Mouse (Mus musculus) forebrain, postnatal 0 days (tissue): ENCODE data around the gene Acyp1. TPM values are rescaled to one million over a fixed set of nuclear protein-coding genes. Genes with fewer than 3 reads are reported as not detected.

Source experiments
- ATAC-seq: fragments of 200-750 bp; cut with Nextera tagmentation; 2 replicates; pipeline ENCODE4 v1.8.0; 2017; ENCODE audit warnings: mild to moderate bottlenecking, moderate library complexity
- DNase-seq: peaks from one replicate; pipeline ENCODE4 v3.0.0-alpha.2; 2015
- H3K27ac ChIP-seq: fragments of 300-500 bp; sonication (generic); 2 replicates; pipeline ENCODE4 v1.5.1; 2014; ENCODE audit warnings: low read depth, mild to moderate bottlenecking, antibody characterized with exemption, low read length, moderate library complexity, mixed read lengths
- H3K27me3 ChIP-seq: fragments of 300-500 bp; sonication (generic); 2 replicates; pipeline ENCODE4 v1.6.1; 2014; ENCODE audit warnings: mild to moderate bottlenecking, low read length, mixed read lengths; ENCODE audit not compliant: insufficient read depth
- H3K36me3 ChIP-seq: fragments of 300-500 bp; sonication (generic); 2 replicates; pipeline ENCODE4 v1.6.1; 2014; ENCODE audit warnings: mild to moderate bottlenecking, moderate library complexity; ENCODE audit not compliant: insufficient read depth
- H3K4me1 ChIP-seq: fragments of 300-500 bp; sonication (generic); 2 replicates; pipeline ENCODE4 v1.6.1; 2014; ENCODE audit warnings: antibody characterized with exemption; ENCODE audit not compliant: insufficient read depth
- H3K4me2 ChIP-seq: fragments of 300-500 bp; sonication (generic); 2 replicates; pipeline ENCODE4 v1.6.1; 2014; ENCODE audit warnings: low read depth, mild to moderate bottlenecking, moderate library complexity
- H3K4me3 ChIP-seq: fragments of 300-500 bp; sonication (generic); 2 replicates; pipeline ENCODE4 v1.5.1; 2014; ENCODE audit warnings: low read depth, low read length, mixed read lengths
- H3K9ac ChIP-seq: fragments of 300-500 bp; sonication (generic); 2 replicates; pipeline ENCODE4 v1.6.1; 2014; ENCODE audit warnings: mild to moderate bottlenecking
- H3K9me3 ChIP-seq: fragments of 300-500 bp; sonication (generic); 2 replicates; pipeline ENCODE4 v1.6.1; 2016; ENCODE audit warnings: low read length
- CTCF ChIP-seq: sonication (generic); IDR thresholded peaks from 2 replicates; pipeline ENCODE4 v1.5.1; 2016; ENCODE audit warnings: antibody characterized with exemption, control low read depth, low read depth
- WGBS: fragments of 180-500 bp; shearing (Covaris S2); extraction: QIAGEN DNeasy Blood & Tissue Kit; methylation state at CpG from one replicate; pipeline ENCODE4 v1.1.7; 2014; 5-methylcytosine and 5-hydroxymethylcytosine counted together
- microRNA-seq, 2 experiments: library from miRNA; unstranded; fragments of <30 nt; microRNA quantifications; one replicate each; pipeline ENCODE4; 2016
- polyA plus RNA-seq: library from polyadenylated mRNA; unstranded; fragments of >200 nt; fragmentation: Nextera tagmentation; extraction: Ambion mirVana; gene quantifications from 2 replicates; pipeline ENCODE4 v1.2.1, GENCODE M21; 2015
- total RNA-seq: library from RNA; depleted of rRNA; stranded (reverse); fragments of >200 nt; gene quantifications from 2 replicates; pipeline ENCODE4 v1.2.3, GENCODE M21; 2014; rRNA removed

Acyp1 gene
- total and polyA plus RNA-seq, 2 experiments from 2014 or later: 24.5 to 44.4 TPM

DNA sequence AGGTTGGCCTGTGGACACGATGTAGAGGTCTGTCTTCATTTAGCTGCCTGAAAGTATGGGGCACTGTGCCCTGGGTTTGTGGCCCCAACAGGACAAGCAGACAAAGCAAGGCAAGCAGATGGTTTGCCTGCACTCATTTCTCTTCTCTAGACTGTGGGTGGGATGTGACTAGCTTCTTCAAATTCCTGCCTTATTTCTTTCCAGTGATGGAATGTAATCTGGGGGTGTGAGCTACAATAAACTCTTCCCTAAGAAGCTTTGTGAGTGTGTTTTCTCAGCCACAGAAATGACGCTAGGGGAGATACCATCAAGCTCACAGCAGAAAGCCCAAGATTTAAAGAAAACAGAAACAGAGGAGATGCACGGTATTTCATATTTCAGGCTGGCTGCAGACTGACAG is 36.2 kb downstream of the Acyp1 start:
- no peak overlapping the region for H3K4me3 ChIP-seq
- 91% methylated on average over 3 of the region's 3 CpGs for WGBS
- TF ChIP-seq CTCF: no peak
- H3K36me3 ChIP-seq: peaks cover 11% of the 10 kb centered on the region
- ATAC-seq: no peak
- no peaks in the 10 kb centered on the region for H3K4me1 ChIP-seq
- DNase-seq: no peak
- H3K9me3 ChIP-seq: no peaks in the 10 kb centered on the region
- H3K4me2 ChIP-seq: no peak overlapping the region
- no peak overlapping the region for H3K27ac ChIP-seq
- no peak overlapping the region for H3K9ac ChIP-seq
- no peaks in the 10 kb centered on the region for H3K27me3 ChIP-seq

DNA sequence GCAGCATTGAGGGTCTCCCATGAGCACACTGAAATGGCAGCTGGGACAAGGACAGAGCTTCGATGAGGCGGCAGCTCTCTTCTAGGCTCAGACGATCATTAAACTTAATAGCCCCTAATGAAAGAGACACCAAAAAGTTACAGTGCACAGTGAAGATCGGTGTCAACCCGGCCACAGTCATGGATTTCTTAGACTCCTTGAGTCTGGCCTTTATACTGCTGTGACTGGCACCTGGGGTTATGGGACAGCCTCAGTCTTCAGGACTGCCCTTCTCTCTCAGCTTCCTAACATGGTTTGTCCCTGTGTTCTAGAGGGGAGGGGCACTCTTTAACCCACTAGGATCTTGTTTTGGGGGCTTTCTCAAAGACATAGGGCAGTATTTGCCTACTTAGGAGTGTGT is 50.7 kb downstream of the Acyp1 start:
- Histone ChIP-seq H3K27me3 (no peaks in the 10 kb centered on the region), H3K4me1 (no peaks in the 10 kb centered on the region), H3K9me3 (no peaks in the 10 kb centered on the region), H3K4me3 (no peak overlapping the region), H3K4me2 (no peak overlapping the region), H3K27ac (no peak overlapping the region), H3K9ac (no peak overlapping the region), H3K36me3 (peaks cover 3% of the 10 kb centered on the region; the same call in 1 of the 2 replicates)
- no peak for TF ChIP-seq CTCF
- DNase-seq: no peak
- no peak for ATAC-seq
- WGBS: 90% methylated on average over 5 of the region's 5 CpGs

DNA sequence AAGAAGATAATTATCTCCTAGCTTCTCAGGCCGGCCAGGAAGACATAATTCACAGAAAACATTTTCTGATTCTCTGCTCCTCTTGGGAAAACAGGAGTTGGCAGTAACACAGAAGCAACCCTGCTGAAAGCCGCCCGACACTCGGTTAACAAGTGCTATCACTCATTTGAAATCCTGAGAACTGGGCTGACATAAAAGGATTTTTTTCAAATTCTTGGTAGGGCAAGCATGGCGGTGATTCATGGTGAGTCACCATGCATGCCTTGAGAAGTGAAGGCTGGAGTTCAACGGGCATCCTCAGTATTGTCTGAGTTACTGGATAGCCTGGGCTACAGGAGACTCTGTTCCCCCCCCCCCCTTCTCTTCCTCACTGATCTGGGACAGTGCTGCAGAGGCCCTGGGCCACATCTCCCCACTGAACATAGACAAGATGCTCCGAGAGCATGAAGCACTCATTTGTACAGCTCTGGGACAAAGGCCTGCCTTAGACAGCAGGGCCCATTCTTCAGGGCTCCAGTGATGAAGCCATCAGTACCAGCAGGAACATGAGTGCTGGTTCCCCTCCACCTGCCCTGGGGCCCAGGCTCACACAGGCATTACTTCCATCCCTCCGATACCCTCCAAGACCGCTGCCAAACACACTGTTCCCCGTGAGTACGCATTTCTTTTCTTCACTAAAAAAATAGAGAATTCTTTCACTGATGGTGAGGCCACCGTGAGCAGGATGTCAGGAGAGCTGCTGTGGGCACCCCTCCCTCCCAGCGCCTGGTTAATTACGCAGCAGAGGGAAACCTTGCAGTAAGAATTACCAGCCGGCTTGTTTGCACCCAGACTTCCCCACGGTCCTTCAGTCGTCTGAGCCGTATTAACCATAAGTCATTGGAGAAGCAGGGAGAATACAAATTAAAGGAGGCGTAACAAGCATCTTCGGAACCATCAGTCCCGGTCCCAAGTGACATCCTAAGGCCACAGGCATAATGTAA is 54.6 kb downstream of the Acyp1 start:
- no peaks in the 10 kb centered on the region for H3K4me1 ChIP-seq
- DNase-seq: no peak
- H3K27ac ChIP-seq: no peak overlapping the region
- TF ChIP-seq CTCF: no peak
- H3K36me3 ChIP-seq: peaks cover 3% of the 10 kb centered on the region; the same call in 1 of the 2 replicates
- H3K4me2 ChIP-seq: no peak overlapping the region
- H3K9ac ChIP-seq: no peak overlapping the region
- H3K4me3 ChIP-seq: no peak overlapping the region
- 68% methylated on average over 21 of the region's 21 CpGs for WGBS
- ATAC-seq: no peak
- no peaks in the 10 kb centered on the region for H3K9me3 ChIP-seq
- no peaks in the 10 kb centered on the region for H3K27me3 ChIP-seq

DNA sequence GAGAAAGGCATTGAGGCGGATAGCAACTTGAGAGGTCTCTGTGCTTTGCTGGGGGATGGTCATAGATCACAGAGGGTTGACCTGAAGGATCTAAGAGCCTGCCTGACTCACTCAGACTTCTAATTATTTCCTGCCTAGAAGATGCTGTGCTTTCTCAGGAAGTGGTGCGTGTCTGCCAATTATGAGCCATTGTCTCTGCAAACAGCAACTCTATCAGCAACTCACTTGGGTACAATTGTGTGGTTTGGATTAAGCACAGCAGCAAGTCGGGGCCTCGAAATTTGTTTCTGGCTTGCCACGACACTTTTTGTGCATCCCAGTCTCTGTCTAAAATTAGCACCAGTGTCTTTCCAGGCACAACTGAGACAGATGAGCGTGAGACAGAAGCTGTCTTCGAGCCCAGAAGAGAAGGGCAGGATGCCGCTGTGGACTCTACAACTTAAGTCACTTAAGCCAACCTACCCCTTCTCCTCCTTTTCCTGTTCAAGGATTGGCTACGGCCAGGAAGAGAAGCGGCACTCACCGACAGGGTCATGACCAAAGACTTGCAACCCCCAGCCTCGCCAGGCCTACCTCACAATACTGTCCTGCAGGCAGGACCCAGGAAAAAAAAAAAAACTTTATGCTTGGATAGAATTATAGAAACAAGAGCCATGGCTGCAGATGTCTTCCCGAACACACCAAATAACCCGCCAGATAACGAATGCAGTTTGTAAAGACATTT is 60.2 kb downstream of the Acyp1 start:
- 53% methylated on average over 15 of the region's 15 CpGs for WGBS
- no peak for TF ChIP-seq CTCF

GRCm38 (mm10) chr12:85227227-85227626 is 61.0 kb downstream of the Acyp1 start:
- no peak for ATAC-seq
- no peaks in the 10 kb centered on the region for H3K4me1 ChIP-seq
- H3K9ac ChIP-seq: no peak overlapping the region
- H3K27ac ChIP-seq: no peak overlapping the region
- 68% methylated on average over 7 of the region's 7 CpGs for WGBS
- no peaks in the 10 kb centered on the region for H3K27me3 ChIP-seq
- H3K36me3 ChIP-seq: peaks cover 50% of the 10 kb centered on the region
- no peak for DNase-seq
- H3K4me3 ChIP-seq: no peak overlapping the region
- no peaks in the 10 kb centered on the region for H3K9me3 ChIP-seq
- no peak for TF ChIP-seq CTCF
- no peak overlapping the region for H3K4me2 ChIP-seq

More for the DNA sequence above, 60.2 kb downstream of the Acyp1 start:
- Histone ChIP-seq H3K4me2 (no peak overlapping the region), H3K36me3 (peaks cover 42% of the 10 kb centered on the region), H3K4me1 (no peaks in the 10 kb centered on the region), H3K27me3 (no peaks in the 10 kb centered on the region), H3K4me3 (no peak overlapping the region), H3K27ac (no peak overlapping the region; the same call in 1 of the 2 replicates), H3K9me3 (no peaks in the 10 kb centered on the region), H3K9ac (no peak overlapping the region)
- DNase-seq: no peak
- no peak for ATAC-seq

Small RNA genes within 50 kb of the gene (microRNA-seq; reads per million reads assigned to microRNA genes)
- 0.12 to 0.39 reads per million in 2 experiments for gene Mir6938

Other genes starting within 250 kb of the Acyp1 start
- gene Prox2, start 177.7 kb downstream of the Acyp1 start, total RNA-seq: 0.23 and 1.4 TPM in 2 replicates
- gene Prox2, start 177.7 kb downstream of the Acyp1 start, polyA plus RNA-seq: 0.84 and 1.4 TPM in 2 replicates
- gene Dlst, start 177.6 kb downstream of the Acyp1 start, total RNA-seq: 109 and 121 TPM in 2 replicates
- 80.8 and 92.8 TPM in 2 replicates for gene Dlst, start 177.6 kb downstream of the Acyp1 start, polyA plus RNA-seq
- gene Rps6kl1, start 137.2 kb downstream of the Acyp1 start, total RNA-seq: 32.9 and 33.8 TPM in 2 replicates
- 28.9 and 31.6 TPM in 2 replicates for gene Rps6kl1, start 137.2 kb downstream of the Acyp1 start, polyA plus RNA-seq
- 5.3 and 7.8 TPM in 2 replicates for gene Pgf, start 110.6 kb downstream of the Acyp1 start, total RNA-seq
- 7.6 and 8.9 TPM in 2 replicates for gene Pgf, start 110.6 kb downstream of the Acyp1 start, polyA plus RNA-seq
- 65.5 and 69.0 TPM in 2 replicates for gene Eif2b2, start 69.0 kb downstream of the Acyp1 start, total RNA-seq
- 78.3 and 86.9 TPM in 2 replicates for gene Eif2b2, start 69.0 kb downstream of the Acyp1 start, polyA plus RNA-seq
- gene Mlh3, start 17.8 kb downstream of the Acyp1 start, total RNA-seq: 9.2 and 10.5 TPM in 2 replicates
- 4.3 and 5.8 TPM in 2 replicates for gene Mlh3, start 17.8 kb downstream of the Acyp1 start, polyA plus RNA-seq
- gene Zc2hc1c, start 153 bp upstream of the Acyp1 start, total RNA-seq: 0.69 and 1.3 TPM in 2 replicates
- 0.75 and 1.1 TPM in 2 replicates for gene Zc2hc1c, start 153 bp upstream of the Acyp1 start, polyA plus RNA-seq
- 19.0 and 23.2 TPM in 2 replicates for gene Nek9, start 50.9 kb upstream of the Acyp1 start, total RNA-seq
- 6.6 and 8.5 TPM in 2 replicates for gene Nek9, start 50.9 kb upstream of the Acyp1 start, polyA plus RNA-seq
- gene Tmed10, start 86.4 kb upstream of the Acyp1 start, total RNA-seq: 45.0 and 59.2 TPM in 2 replicates
- gene Tmed10, start 86.4 kb upstream of the Acyp1 start, polyA plus RNA-seq: 147 and 167 TPM in 2 replicates
- 14.2 and 18.0 TPM in 2 replicates for gene Fos, start 185.5 kb upstream of the Acyp1 start, total RNA-seq
- 9.3 and 9.6 TPM in 2 replicates for gene Fos, start 185.5 kb upstream of the Acyp1 start, polyA plus RNA-seq